Mouse (Mus musculus): ENCODE results near the gene Tsnaxip1.

DNA sequence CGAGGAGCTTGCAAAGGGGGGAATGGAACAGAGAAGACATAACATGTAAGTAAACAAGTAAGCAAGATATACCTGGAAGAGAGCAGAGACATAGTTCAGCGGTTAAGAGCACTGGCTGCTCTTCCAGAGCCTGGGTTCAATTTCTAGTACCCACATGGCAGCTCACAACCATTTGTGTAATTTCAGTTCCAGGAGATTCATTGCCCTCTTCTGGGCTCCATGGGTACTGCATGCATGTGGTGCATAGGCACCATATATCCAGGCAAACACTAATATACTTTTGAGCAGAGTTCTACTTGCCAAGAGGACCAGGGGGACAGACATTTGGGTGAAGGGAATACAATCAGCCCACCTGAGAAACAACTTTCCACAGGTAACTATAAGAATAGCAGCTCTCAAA lies 39.3 kb upstream of the Tsnaxip1 start:
- TF ChIP-seq EP300 (IDR thresholded peaks at IDR 0.05) (no peak), CTCF (IDR thresholded peaks at IDR 0.05) (peak; percentile 83)
